Mouse (Mus musculus) limb, embryonic 15.5 days (tissue): ENCODE measurements around the gene Ptpn20. TPM values are rescaled to one million over a fixed set of nuclear protein-coding genes. Genes with fewer than 3 reads are reported as not detected.

Experiments used
- ATAC-seq: fragments of 200-750 bp; cut with Nextera tagmentation; 2 replicates; pipeline ENCODE4 v1.8.0; 2017; ENCODE audit warnings: low read depth, moderate TSS enrichment; ENCODE audit not compliant: insufficient number of reproducible peaks, low FRiP score, low TSS enrichment
- H3K27ac ChIP-seq: fragments of 300-500 bp; sonication (generic); 2 replicates; pipeline ENCODE4 v1.5.1; 2015; ENCODE audit warnings: moderate library complexity, mild to moderate bottlenecking, inconsistent platforms
- H3K27me3 ChIP-seq: fragments of 300-500 bp; sonication (generic); 2 replicates; pipeline ENCODE4 v1.6.1; 2015; ENCODE audit warnings: inconsistent platforms
- H3K36me3 ChIP-seq: fragments of 300-500 bp; sonication (generic); 2 replicates; pipeline ENCODE4 v1.6.1; 2015; ENCODE audit warnings: inconsistent platforms
- H3K4me1 ChIP-seq: fragments of 300-500 bp; sonication (generic); 2 replicates; pipeline ENCODE4 v1.6.1; 2015; ENCODE audit warnings: inconsistent platforms
- H3K4me2 ChIP-seq: fragments of 300-500 bp; sonication (generic); 2 replicates; pipeline ENCODE4 v1.6.1; 2015; ENCODE audit warnings: mild to moderate bottlenecking, inconsistent platforms
- H3K4me3 ChIP-seq: fragments of 300-500 bp; sonication (generic); 2 replicates; pipeline ENCODE4 v1.5.1; 2015; ENCODE audit warnings: mild to moderate bottlenecking, inconsistent platforms
- H3K9ac ChIP-seq: fragments of 300-500 bp; sonication (generic); 2 replicates; pipeline ENCODE4 v1.6.1; 2015; ENCODE audit warnings: inconsistent platforms
- H3K9me3 ChIP-seq: fragments of 300-500 bp; sonication (generic); 2 replicates; pipeline ENCODE4 v1.6.1; 2016; ENCODE audit warnings: inconsistent platforms
- WGBS: fragments of 180-500 bp; shearing (Covaris S2); methylation state at CpG from one replicate; pipeline ENCODE4 v1.1.7; 2015; 5-methylcytosine and 5-hydroxymethylcytosine counted together
- polyA plus RNA-seq: library from polyadenylated mRNA; unstranded; fragments of >200 nt; fragmentation: Nextera tagmentation; extraction: Ambion mirVana; gene quantifications from 2 replicates; pipeline ENCODE4 v1.2.1, GENCODE M21; 2015

Gene Ptpn20
- polyA plus RNA-seq, 1 experiment from 2014 or later = 0.09 TPM

DNA sequence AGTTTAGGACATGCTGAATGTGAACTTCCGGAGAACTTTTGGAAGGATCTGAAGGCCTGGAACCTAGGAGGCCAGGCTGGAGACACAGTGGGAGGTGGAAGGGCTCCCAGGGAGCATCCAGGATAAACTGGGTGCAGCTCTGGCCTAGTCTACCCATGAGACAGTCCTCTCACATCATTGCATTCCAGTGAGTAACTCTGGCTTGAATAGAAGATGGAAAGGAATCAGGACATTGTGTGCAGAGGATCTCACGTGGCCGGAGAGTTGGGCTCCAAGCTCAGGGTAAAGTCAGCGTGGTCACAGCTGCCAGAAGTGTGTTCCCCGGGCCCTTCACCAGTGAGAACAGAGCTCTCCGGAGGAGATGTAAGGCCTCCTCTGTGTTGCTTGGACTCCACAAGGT, 91.6 kb downstream of the Ptpn20 start:
- 82% methylated on average over 6 of the region's 6 CpGs for WGBS
- H3K4me2 ChIP-seq = no peak overlapping the region

DNA sequence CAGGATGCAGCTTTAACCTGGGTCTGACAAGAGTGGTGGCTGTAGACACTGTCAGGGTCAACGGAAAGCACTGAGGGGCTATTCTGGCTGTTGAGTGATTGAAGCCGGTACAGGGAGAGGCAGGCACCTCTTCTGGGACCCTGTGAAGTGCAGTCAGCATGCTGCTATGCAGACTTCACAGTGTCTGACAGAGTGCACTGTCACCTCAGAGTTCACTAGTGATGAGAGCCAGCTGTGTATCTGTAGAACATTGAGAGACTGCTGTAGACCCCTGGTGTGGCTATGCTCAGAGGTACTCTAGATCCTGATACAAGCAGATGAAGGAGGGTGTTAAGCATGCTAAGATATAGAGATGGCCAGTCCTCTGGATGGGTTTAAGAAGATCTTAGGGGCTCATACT, 93.8 kb downstream of the Ptpn20 start:
- no peak overlapping the region for H3K27ac ChIP-seq
- 45% methylated on average over 2 of the region's 2 CpGs for WGBS

More for the DNA sequence above, 91.6 kb downstream of the Ptpn20 start:
- no peak overlapping the region for H3K9ac ChIP-seq
- H3K9me3 ChIP-seq = no peaks in the 10 kb centered on the region
- ATAC-seq = no peak
- H3K4me3 ChIP-seq = no peak overlapping the region
- H3K4me1 ChIP-seq = 0 out of 2 replicates have a peak, but pooled peaks cover 3% of the 10 kb centered on the region
- peaks cover 12% of the 10 kb centered on the region; the same call in 1 of the 2 replicates for H3K27me3 ChIP-seq
- H3K36me3 ChIP-seq = no peaks in the 10 kb centered on the region
- no peak overlapping the region for H3K27ac ChIP-seq

DNA sequence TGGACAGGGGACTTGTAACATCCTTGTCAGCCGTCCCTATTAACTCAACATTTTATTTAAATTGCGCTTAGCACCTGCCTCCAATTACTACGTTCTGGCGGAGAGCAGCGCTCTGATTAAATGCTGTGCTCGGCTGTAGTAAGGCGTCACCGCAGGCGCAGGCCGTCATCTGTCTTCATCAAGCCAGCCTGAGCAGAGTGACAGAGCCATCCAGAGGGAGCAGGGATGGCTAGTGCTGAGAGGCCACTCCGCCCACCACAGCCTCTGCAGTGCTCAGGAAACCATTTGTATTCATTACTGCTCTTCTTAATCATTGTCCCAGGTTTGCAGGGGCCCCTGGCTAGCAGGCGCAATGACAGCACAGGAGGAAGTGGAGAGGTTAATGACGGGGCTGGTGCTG, 94.7 kb downstream of the Ptpn20 start:
- Histone ChIP-seq H3K36me3 (no peaks in the 10 kb centered on the region), H3K4me2 (no peak overlapping the region), H3K9ac (no peak overlapping the region), H3K27ac (no peak overlapping the region), H3K4me3 (no peak overlapping the region), H3K27me3 (peaks cover 13% of the 10 kb centered on the region; the same call in 1 of the 2 replicates), H3K4me1 (peaks cover 5% of the 10 kb centered on the region; the same call in 1 of the 2 replicates), H3K9me3 (no peaks in the 10 kb centered on the region)
- ATAC-seq = no peak
- 9% methylated on average over 13 of the region's 13 CpGs for WGBS

More for the DNA sequence above, 93.8 kb downstream of the Ptpn20 start:
- H3K4me3 ChIP-seq = no peak overlapping the region
- no peak overlapping the region for H3K9ac ChIP-seq
- H3K4me2 ChIP-seq = no peak overlapping the region
- no peaks in the 10 kb centered on the region for H3K9me3 ChIP-seq
- no peaks in the 10 kb centered on the region for H3K36me3 ChIP-seq
- no peak for ATAC-seq
- H3K27me3 ChIP-seq = peaks cover 8% of the 10 kb centered on the region; the same call in 1 of the 2 replicates
- H3K4me1 ChIP-seq = peaks cover 5% of the 10 kb centered on the region; the same call in 1 of the 2 replicates

DNA sequence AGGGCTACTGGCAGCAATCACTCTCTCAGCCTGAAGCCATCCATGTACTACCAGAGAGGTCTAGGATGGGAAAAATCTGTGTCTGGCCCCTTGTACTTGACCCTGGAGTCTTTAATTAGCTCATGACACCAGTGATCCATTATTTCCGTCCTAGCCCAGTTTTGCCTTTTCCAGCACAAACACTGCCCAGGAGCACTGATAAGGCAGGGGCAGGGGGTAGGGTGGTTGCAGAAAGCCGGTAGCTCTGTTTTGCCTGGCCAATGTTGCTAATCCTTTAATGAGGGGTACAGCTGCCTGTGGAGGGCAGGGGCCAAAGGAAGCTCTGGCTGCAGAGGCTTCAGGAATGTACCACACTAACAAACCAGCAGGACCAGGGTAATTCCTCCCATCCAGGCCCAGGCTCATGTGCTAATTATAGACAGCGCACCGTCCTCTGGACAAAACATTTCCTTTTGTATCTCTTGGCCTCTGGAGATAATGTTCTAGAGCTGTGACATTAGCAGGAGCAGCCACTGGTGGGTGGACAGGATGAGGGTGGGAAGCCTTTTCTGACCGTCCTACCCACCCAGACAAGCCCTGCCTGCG, 98.5 kb downstream of the Ptpn20 start:
- H3K9me3 ChIP-seq = no peaks in the 10 kb centered on the region
- H3K4me3 ChIP-seq = no peak overlapping the region
- H3K36me3 ChIP-seq = no peaks in the 10 kb centered on the region
- H3K4me1 ChIP-seq = peaks cover 14% of the 10 kb centered on the region
- WGBS = 50% methylated on average over 6 of the region's 6 CpGs
- ATAC-seq = no peak
- H3K27me3 ChIP-seq = peaks cover 19% of the 10 kb centered on the region; the same call in 1 of the 2 replicates
- H3K4me2 ChIP-seq = no peak overlapping the region
- H3K27ac ChIP-seq = no peak overlapping the region
- H3K9ac ChIP-seq = no peak overlapping the region

DNA sequence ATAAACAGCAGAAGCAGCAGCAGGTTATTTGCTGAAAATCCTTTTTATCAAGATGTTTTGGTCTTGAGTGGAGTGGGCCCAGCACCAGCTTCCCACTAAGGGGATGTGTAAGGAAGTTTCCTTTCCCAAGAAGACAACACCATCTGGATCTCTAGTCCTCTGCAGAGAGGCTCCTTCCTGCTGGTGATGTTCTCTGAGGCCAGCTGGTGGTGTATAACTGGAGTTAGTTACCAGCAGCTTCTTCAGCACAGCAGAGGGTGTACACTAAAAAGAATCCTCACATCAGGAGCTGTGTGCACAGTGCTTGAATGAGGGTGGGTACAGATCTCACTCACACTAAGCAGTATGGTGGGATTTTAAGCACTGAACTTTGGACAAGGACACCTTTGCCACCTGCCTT, 100.0 kb downstream of the Ptpn20 start:
- Histone ChIP-seq H3K27ac (no peak overlapping the region), H3K36me3 (no peaks in the 10 kb centered on the region), H3K9me3 (no peaks in the 10 kb centered on the region), H3K4me2 (no peak overlapping the region), H3K9ac (no peak overlapping the region), H3K4me3 (no peak overlapping the region), H3K4me1 (peaks cover 11% of the 10 kb centered on the region), H3K27me3 (peaks cover 29% of the 10 kb centered on the region)
- ATAC-seq = no peak

Other genes with a start within 250 kb of the Ptpn20 start
- 14.2 and 14.8 TPM in 2 replicates for gene Mapk8, start 142.0 kb upstream of the Ptpn20 start, polyA plus RNA-seq
- gene Frmpd2, start 117.5 kb upstream of the Ptpn20 start, polyA plus RNA-seq = 0.10 TPM in 1 of 2 replicates, not detected in the other